Mouse (Mus musculus): ENCODE measurements around the gene Gpc6. TPM values are rescaled to one million over a fixed set of nuclear protein-coding genes. Genes with fewer than 3 reads are reported as not detected.

Gene Gpc6
- polyA plus RNA-seq, 1 experiment from 2014 or later, result 32.2 TPM

GRCm38 (mm10) chr14:117015333-117015922, 90.3 kb downstream of the Gpc6 start:
- Histone ChIP-seq H3K9ac (ENCODE audit: low read depth, low read length) (no peak overlapping the region), H3K27ac (ENCODE audit: low read depth, low read length) (no peak overlapping the region), H3K27me3 (ENCODE audit: control insufficient read depth, insufficient read depth, low read length) (no peaks in the 10 kb centered on the region), H3K4me1 (replicated peaks; ENCODE audit: control insufficient read depth, insufficient read depth, low read length) (no peaks in the 10 kb centered on the region), H3K9me3 (ENCODE audit: control insufficient read depth, low read length) (no peaks in the 10 kb centered on the region), H3K36me3 (ENCODE audit: control insufficient read depth, insufficient read depth, low read length) (no peaks in the 10 kb centered on the region), H3K4me3 (ENCODE audit: low read depth, low read length) (no peak overlapping the region), H3K4me2 (replicated peaks; ENCODE audit: low read depth, low read length) (no peak overlapping the region)
- DNase-seq (ENCODE audit: low spot score) (no peak), ATAC-seq (ENCODE audit: low FRiP score) (no peak)
- 48% methylated on average over 4 of the region's 4 CpGs for WGBS

- Histone ChIP-seq H3K9me3 (ENCODE audit: control insufficient read depth, low read length) (no peaks in the 10 kb centered on the region), H3K27me3 (ENCODE audit: control insufficient read depth, insufficient read depth, low read length) (no peaks in the 10 kb centered on the region), H3K9ac (ENCODE audit: low read depth, low read length) (no peak overlapping the region), H3K27ac (ENCODE audit: low read depth, low read length) (no peak overlapping the region), H3K4me1 (replicated peaks; ENCODE audit: control insufficient read depth, insufficient read depth, low read length) (no peaks in the 10 kb centered on the region), H3K4me3 (ENCODE audit: low read depth, low read length) (no peak overlapping the region), H3K36me3 (ENCODE audit: control insufficient read depth, insufficient read depth, low read length) (no peaks in the 10 kb centered on the region), H3K4me2 (replicated peaks; ENCODE audit: low read depth, low read length) (no peak overlapping the region)
- 87% methylated on average over 5 of the region's 5 CpGs for WGBS
- ATAC-seq (ENCODE audit: low FRiP score) (no peak), DNase-seq (ENCODE audit: low spot score) (no peak)
Observed at GRCm38 (mm10) chr14:117022180-117022799, 97.2 kb downstream of the Gpc6 start.

- Histone ChIP-seq H3K9me3 (ENCODE audit: control insufficient read depth, low read length) (no peaks in the 10 kb centered on the region), H3K4me2 (replicated peaks; ENCODE audit: low read depth, low read length) (no peak overlapping the region), H3K27me3 (ENCODE audit: control insufficient read depth, insufficient read depth, low read length) (no peaks in the 10 kb centered on the region), H3K4me3 (ENCODE audit: low read depth, low read length) (no peak overlapping the region), H3K36me3 (ENCODE audit: control insufficient read depth, insufficient read depth, low read length) (no peaks in the 10 kb centered on the region), H3K4me1 (replicated peaks; ENCODE audit: control insufficient read depth, insufficient read depth, low read length) (no peaks in the 10 kb centered on the region), H3K27ac (ENCODE audit: low read depth, low read length) (no peak overlapping the region), H3K9ac (ENCODE audit: low read depth, low read length) (no peak overlapping the region)
- 81% methylated on average over 4 of the region's 4 CpGs for WGBS
- no peak for ATAC-seq (ENCODE audit: low FRiP score)
- DNase-seq (ENCODE audit: low spot score), result no peak
Observed at GRCm38 (mm10) chr14:117034146-117034545, 109.0 kb downstream of the Gpc6 start.

GRCm38 (mm10) chr14:117041017-117041416, 115.9 kb downstream of the Gpc6 start:
- ATAC-seq (ENCODE audit: low FRiP score), result no peak

GRCm38 (mm10) chr14:117048951-117049350, 123.8 kb downstream of the Gpc6 start:
- Histone ChIP-seq H3K27me3 (ENCODE audit: control insufficient read depth, insufficient read depth, low read length) (no peaks in the 10 kb centered on the region), H3K9ac (ENCODE audit: low read depth, low read length) (no peak overlapping the region), H3K27ac (ENCODE audit: low read depth, low read length) (no peak overlapping the region), H3K4me1 (replicated peaks; ENCODE audit: control insufficient read depth, insufficient read depth, low read length) (no peaks in the 10 kb centered on the region), H3K4me3 (ENCODE audit: low read depth, low read length) (no peak overlapping the region), H3K36me3 (ENCODE audit: control insufficient read depth, insufficient read depth, low read length) (no peaks in the 10 kb centered on the region), H3K4me2 (replicated peaks; ENCODE audit: low read depth, low read length) (no peak overlapping the region), H3K9me3 (ENCODE audit: control insufficient read depth, low read length) (no peaks in the 10 kb centered on the region)
- DNase-seq (ENCODE audit: low spot score) (no peak), ATAC-seq (ENCODE audit: low FRiP score) (no peak)
- WGBS, result 70% methylated on average over 2 of the region's 2 CpGs

More at GRCm38 (mm10) chr14:117041017-117041416, 115.9 kb downstream of the Gpc6 start:
- Histone ChIP-seq H3K27me3 (ENCODE audit: control insufficient read depth, insufficient read depth, low read length) (no peaks in the 10 kb centered on the region), H3K9me3 (ENCODE audit: control insufficient read depth, low read length) (no peaks in the 10 kb centered on the region), H3K4me3 (ENCODE audit: low read depth, low read length) (no peak overlapping the region), H3K9ac (ENCODE audit: low read depth, low read length) (no peak overlapping the region), H3K27ac (ENCODE audit: low read depth, low read length) (no peak overlapping the region), H3K36me3 (ENCODE audit: control insufficient read depth, insufficient read depth, low read length) (no peaks in the 10 kb centered on the region), H3K4me2 (replicated peaks; ENCODE audit: low read depth, low read length) (no peak overlapping the region), H3K4me1 (replicated peaks; ENCODE audit: control insufficient read depth, insufficient read depth, low read length) (no peaks in the 10 kb centered on the region)
- DNase-seq (ENCODE audit: low spot score), result no peak
- WGBS, result 72% methylated on average over 5 of the region's 5 CpGs

- no peak for DNase-seq (ENCODE audit: low spot score)
- no peaks in the 10 kb centered on the region for H3K36me3 ChIP-seq (ENCODE audit: control insufficient read depth, insufficient read depth, low read length)
- no peaks in the 10 kb centered on the region for H3K9me3 ChIP-seq (ENCODE audit: control insufficient read depth, low read length)
- no peaks in the 10 kb centered on the region for H3K4me1 ChIP-seq (replicated peaks; ENCODE audit: control insufficient read depth, insufficient read depth, low read length)
- no peak overlapping the region for H3K27ac ChIP-seq (ENCODE audit: low read depth, low read length)
- H3K27me3 ChIP-seq (ENCODE audit: control insufficient read depth, insufficient read depth, low read length), result no peaks in the 10 kb centered on the region
- 68% methylated on average over 8 of the region's 8 CpGs for WGBS
- no peak overlapping the region for H3K9ac ChIP-seq (ENCODE audit: low read depth, low read length)
- H3K4me3 ChIP-seq (ENCODE audit: low read depth, low read length), result no peak overlapping the region
- no peak overlapping the region for H3K4me2 ChIP-seq (replicated peaks; ENCODE audit: low read depth, low read length)
- no peak for ATAC-seq (ENCODE audit: low FRiP score)
Observed at GRCm38 (mm10) chr14:117050877-117051276, 125.8 kb downstream of the Gpc6 start.

- DNase-seq (ENCODE audit: low spot score), result no peak
- WGBS, result 76% methylated on average over 6 of the region's 6 CpGs
- Histone ChIP-seq H3K36me3 (ENCODE audit: control insufficient read depth, insufficient read depth, low read length) (no peaks in the 10 kb centered on the region), H3K27ac (ENCODE audit: low read depth, low read length) (no peak overlapping the region), H3K9me3 (ENCODE audit: control insufficient read depth, low read length) (no peaks in the 10 kb centered on the region), H3K4me2 (replicated peaks; ENCODE audit: low read depth, low read length) (no peak overlapping the region), H3K27me3 (ENCODE audit: control insufficient read depth, insufficient read depth, low read length) (no peaks in the 10 kb centered on the region), H3K9ac (ENCODE audit: low read depth, low read length) (no peak overlapping the region), H3K4me1 (replicated peaks; ENCODE audit: control insufficient read depth, insufficient read depth, low read length) (no peaks in the 10 kb centered on the region), H3K4me3 (ENCODE audit: low read depth, low read length) (no peak overlapping the region)
- no peak for ATAC-seq (ENCODE audit: low FRiP score)
Observed at GRCm38 (mm10) chr14:117053361-117053760, 128.2 kb downstream of the Gpc6 start.

GRCm38 (mm10) chr14:117055134-117055533, 130.0 kb downstream of the Gpc6 start:
- Histone ChIP-seq H3K27me3 (ENCODE audit: control insufficient read depth, insufficient read depth, low read length) (no peaks in the 10 kb centered on the region), H3K9me3 (ENCODE audit: control insufficient read depth, low read length) (no peaks in the 10 kb centered on the region), H3K9ac (ENCODE audit: low read depth, low read length) (no peak overlapping the region), H3K4me1 (replicated peaks; ENCODE audit: control insufficient read depth, insufficient read depth, low read length) (no peaks in the 10 kb centered on the region), H3K27ac (ENCODE audit: low read depth, low read length) (no peak overlapping the region), H3K36me3 (ENCODE audit: control insufficient read depth, insufficient read depth, low read length) (no peaks in the 10 kb centered on the region), H3K4me3 (ENCODE audit: low read depth, low read length) (no peak overlapping the region), H3K4me2 (replicated peaks; ENCODE audit: low read depth, low read length) (no peak overlapping the region)
- no peak for ATAC-seq (ENCODE audit: low FRiP score)
- WGBS, result 64% methylated on average over 2 of the region's 2 CpGs
- no peak for DNase-seq (ENCODE audit: low spot score)

GRCm38 (mm10) chr14:117061078-117061477, 136.0 kb downstream of the Gpc6 start:
- no peaks in the 10 kb centered on the region for H3K36me3 ChIP-seq (ENCODE audit: control insufficient read depth, insufficient read depth, low read length)

More at GRCm38 (mm10) chr14:117061078-117061477, 136.0 kb downstream of the Gpc6 start:
- Histone ChIP-seq H3K27me3 (ENCODE audit: control insufficient read depth, insufficient read depth, low read length) (no peaks in the 10 kb centered on the region), H3K4me3 (ENCODE audit: low read depth, low read length) (no peak overlapping the region), H3K4me1 (replicated peaks; ENCODE audit: control insufficient read depth, insufficient read depth, low read length) (no peaks in the 10 kb centered on the region), H3K9me3 (ENCODE audit: control insufficient read depth, low read length) (no peaks in the 10 kb centered on the region), H3K9ac (ENCODE audit: low read depth, low read length) (no peak overlapping the region), H3K27ac (ENCODE audit: low read depth, low read length) (no peak overlapping the region), H3K4me2 (replicated peaks; ENCODE audit: low read depth, low read length) (no peak overlapping the region)
- DNase-seq (ENCODE audit: low spot score), result no peak
- 37% methylated on average over 2 of the region's 2 CpGs for WGBS
- ATAC-seq (ENCODE audit: low FRiP score), result peak; percentile 33; the same call in 1 of the 2 replicates
